Mouse (Mus musculus): ENCODE measurements at regions not wholly inside any gene's neighbourhood (a gene's known extent, or its start where the extent isn't known, plus 50 kb on each side); places are given as distances from the start of the nearest gene placed in this dataset.
A peak's percentile ranks its signal among the peaks of the same experiment; 100 is the strongest.

GRCm38 (mm10) chrX:169554359-169554758 lies 130.6 kb upstream of the Mid1 start:
- DNase-seq (ENCODE audit: low read depth, low spot score), result no peak

- DNase-seq (ENCODE audit: low read depth, low spot score), result peak; percentile 23
These were observed 132.1 kb upstream of the Mid1 start for GRCm38 (mm10) chrX:169552851-169553250.

GRCm38 (mm10) chrX:169544037-169544436 lies 141.0 kb upstream of the Mid1 start:
- peak; percentile 9 for DNase-seq (ENCODE audit: low read depth, low spot score)

- DNase-seq (ENCODE audit: low read depth, low spot score), result no peak
These were observed 176.8 kb upstream of the Mid1 start for GRCm38 (mm10) chrX:169508229-169508628.

- DNase-seq (ENCODE audit: low read depth, low spot score), result no peak
These were observed 173.4 kb upstream of the Hccs start for GRCm38 (mm10) chrX:169493577-169493976.

- no peak for DNase-seq (ENCODE audit: low read depth, low spot score)
These were observed 153.3 kb upstream of the Hccs start for GRCm38 (mm10) chrX:169473518-169473917.

GRCm38 (mm10) chrX:169470715-169471114 lies 150.5 kb upstream of the Hccs start:
- DNase-seq (ENCODE audit: low read depth, low spot score), result no peak

GRCm38 (mm10) chrX:169450159-169450558 lies 130.0 kb upstream of the Hccs start:
- no peak for DNase-seq (ENCODE audit: low read depth, low spot score)

GRCm38 (mm10) chrX:169439546-169439945 lies 119.4 kb upstream of the Hccs start:
- no peak for DNase-seq (ENCODE audit: low read depth, low spot score)

- DNase-seq (ENCODE audit: low read depth, low spot score), result no peak
These were observed 118.5 kb upstream of the Hccs start for GRCm38 (mm10) chrX:169438626-169439025.

GRCm38 (mm10) chrX:169433903-169434302 lies 113.7 kb upstream of the Hccs start:
- DNase-seq (ENCODE audit: low read depth, low spot score), result no peak

- no peak for DNase-seq (ENCODE audit: low read depth, low spot score)
These were observed 76.7 kb upstream of the Hccs start for GRCm38 (mm10) chrX:169396825-169397224.

- no peak for DNase-seq (ENCODE audit: low read depth, low spot score)
These were observed 66.5 kb upstream of the Hccs start for GRCm38 (mm10) chrX:169386640-169387039.
